Comparison of ENCODE assay signal across 15 mouse cellular contexts in genomic region chr14:16547492-16548199, GRCm38 (mm10).
DNase-seq lines count a peak whose midpoint lies in the region; ATAC-seq and TF ChIP-seq lines count a peak whose summit lies in the region.
"Had no signal": no experiment of that assay in that cellular context is flagged by ENCODE, and none has a peak within 500 bp of the region (broad histone marks: within the 10 kb centered on the region; RNA-seq: fewer than 3 reads in every experiment).

No protein-coding gene starts in this region.

- H3K27ac ChIP-seq in gastrocnemius, adult 2 months = peak overlapping the region; percentile 87
- H3K27ac ChIP-seq in midbrain, postnatal 0 days (ENCODE audit: low read depth, low read length) = no peak overlapping the region
- H3K27ac ChIP-seq in midbrain, embryonic 10.5 days (replicated peaks) = no peak overlapping the region
- H3K27ac ChIP-seq: kidney, postnatal 0 days had no signal

- TF ChIP-seq CTCF in gastrocnemius, adult 2 months (IDR thresholded peaks at IDR 0.05) = no peak
- no peak for TF ChIP-seq CTCF in midbrain, postnatal 0 days (IDR thresholded peaks at IDR 0.05)

- no peaks in the 10 kb centered on the region for H3K4me1 ChIP-seq in midbrain, postnatal 0 days (ENCODE audit: insufficient read depth, low read length)
- no peaks in the 10 kb centered on the region for H3K4me1 ChIP-seq in midbrain, embryonic 10.5 days

- no peaks in the 10 kb centered on the region for H3K9me3 ChIP-seq in midbrain, postnatal 0 days (ENCODE audit: low read length)
- no peaks in the 10 kb centered on the region for H3K9me3 ChIP-seq in midbrain, embryonic 10.5 days (replicated peaks)

- no peaks in the 10 kb centered on the region for H3K36me3 ChIP-seq in midbrain, postnatal 0 days (ENCODE audit: insufficient read depth, low read length)
- H3K36me3 ChIP-seq in midbrain, embryonic 10.5 days = no peaks in the 10 kb centered on the region

- ATAC-seq in midbrain, postnatal 0 days (ENCODE audit: low FRiP score) = no peak

- intact Hi-C loops in gastrocnemius, adult 2 months (cut with DNase I) = no loop called here

- DNase-seq in gastrocnemius, adult 2 months = peak; percentile 26
- DNase-seq in gastrocnemius, adult 8-10 months (ENCODE audit: low spot score in 2 of 2) = no peak
- peak; percentile 32 for DNase-seq in midbrain, postnatal 0 days (ENCODE audit: low spot score)
- no peak for DNase-seq in midbrain, embryonic 10.5 days (ENCODE audit: low spot score)
- peak; percentile 53 to 64 for DNase-seq in cerebellum, postnatal 10 days
- no peak for DNase-seq in layer of hippocampus, postnatal 10 days (ENCODE audit: low spot score in 2 of 2)
- no peak for DNase-seq in right cerebral cortex, postnatal 14 days
- DNase-seq in urinary bladder, postnatal 25 days (ENCODE audit: low spot score) = no peak
- DNase-seq: adrenal gland, postnatal 10 days; gastrocnemius, postnatal 36 days; layer of hippocampus, postnatal 36 days; lung, embryonic 14.5 days; thymus, postnatal 14 days had no signal

- no peak overlapping the region for H3K9ac ChIP-seq in midbrain, postnatal 0 days (replicated peaks; ENCODE audit: low read length, poor library complexity, severe bottlenecking)
- H3K9ac ChIP-seq: lung, embryonic 14.5 days had no signal

- H3K27me3 ChIP-seq in midbrain, postnatal 0 days (ENCODE audit: insufficient read depth, low read length) = no peaks in the 10 kb centered on the region
- no peaks in the 10 kb centered on the region for H3K27me3 ChIP-seq in midbrain, embryonic 10.5 days (ENCODE audit: low read depth, poor library complexity, severe bottlenecking)

- H3K4me3 ChIP-seq in gastrocnemius, adult 2 months = peak overlapping the region; percentile 11; the same call in 1 of the 2 replicates
- no peak overlapping the region for H3K4me3 ChIP-seq in midbrain, postnatal 0 days (ENCODE audit: low read depth, low read length)
- no peak overlapping the region for H3K4me3 ChIP-seq in midbrain, embryonic 10.5 days
- H3K4me3 ChIP-seq: erythroblast, embryonic 14.5 days had no signal

- WGBS in midbrain, postnatal 0 days = 76% methylated on average over 6 of the region's 6 CpGs
- WGBS in midbrain, embryonic 10.5 days = 88% methylated on average over 6 of the region's 6 CpGs

- no peak overlapping the region for H3K4me2 ChIP-seq in midbrain, postnatal 0 days (ENCODE audit: low read depth, low read length, poor library complexity, severe bottlenecking)
- H3K4me2 ChIP-seq: lung, embryonic 14.5 days had no signal

Comparison
In these comparisons a context has a peak if more than half of its experiments do, and no peak if none do; other contexts are left out.
1. DNase-seq: peak in gastrocnemius, adult 2 months (single experiment), midbrain, postnatal 0 days (single experiment) and cerebellum, postnatal 10 days (2 of 2); none in gastrocnemius, adult 8-10 months (0 of 2), midbrain, embryonic 10.5 days (single experiment), layer of hippocampus, postnatal 10 days (0 of 2), right cerebral cortex, postnatal 14 days (single experiment) and urinary bladder, postnatal 25 days (single experiment).